Mouse (Mus musculus) midbrain, embryonic 12.5 days (tissue): ENCODE measurements around the gene Nrros. TPM values are rescaled to one million over a fixed set of nuclear protein-coding genes. Genes with fewer than 3 reads are reported as not detected.

Experiments used
- ATAC-seq: fragments of 200-750 bp; cut with Nextera tagmentation; 2 replicates; pipeline ENCODE4 v1.8.0; 2017; ENCODE audit warnings: low read depth, moderate TSS enrichment, moderate library complexity; ENCODE audit not compliant: low FRiP score
- H3K27ac ChIP-seq: fragments of 300-500 bp; sonication (generic); replicated peaks from 2 replicates; pipeline ENCODE4 v1.5.1; 2016; ENCODE audit warnings: mild to moderate bottlenecking
- H3K27me3 ChIP-seq: fragments of 300-500 bp; sonication (generic); 2 replicates; pipeline ENCODE4 v1.6.1; 2016; ENCODE audit warnings: mild to moderate bottlenecking
- H3K36me3 ChIP-seq: fragments of 300-500 bp; sonication (generic); 2 replicates; pipeline ENCODE4 v1.6.1; 2016
- H3K4me1 ChIP-seq: fragments of 300-500 bp; sonication (generic); 2 replicates; pipeline ENCODE4 v1.6.1; 2016
- H3K4me2 ChIP-seq: fragments of 300-500 bp; sonication (generic); replicated peaks from 2 replicates; pipeline ENCODE4 v1.6.1; 2016; ENCODE audit warnings: mild to moderate bottlenecking, moderate library complexity
- H3K4me3 ChIP-seq: fragments of 300-500 bp; sonication (generic); 2 replicates; pipeline ENCODE4 v1.5.1; 2016; ENCODE audit warnings: mild to moderate bottlenecking
- H3K9ac ChIP-seq: fragments of 300-500 bp; sonication (generic); replicated peaks from 2 replicates; pipeline ENCODE4 v1.6.1; 2016; ENCODE audit warnings: mild to moderate bottlenecking, moderate library complexity
- H3K9me3 ChIP-seq: fragments of 300-500 bp; sonication (generic); 2 replicates; pipeline ENCODE4 v1.6.1; 2016; ENCODE audit warnings: mild to moderate bottlenecking
- WGBS: fragments of 180-500 bp; shearing (Covaris S2); methylation state at CpG from one replicate; pipeline ENCODE4 v1.1.7; 2016; 5-methylcytosine and 5-hydroxymethylcytosine counted together
- polyA plus RNA-seq: library from polyadenylated mRNA; unstranded; fragments of >200 nt; fragmentation: Nextera tagmentation; extraction: Ambion mirVana; gene quantifications from 2 replicates; pipeline ENCODE4 v1.2.1, GENCODE M21; 2016

The Nrros gene
- polyA plus RNA-seq, 1 experiment from 2014 or later = 9.9 TPM

DNA sequence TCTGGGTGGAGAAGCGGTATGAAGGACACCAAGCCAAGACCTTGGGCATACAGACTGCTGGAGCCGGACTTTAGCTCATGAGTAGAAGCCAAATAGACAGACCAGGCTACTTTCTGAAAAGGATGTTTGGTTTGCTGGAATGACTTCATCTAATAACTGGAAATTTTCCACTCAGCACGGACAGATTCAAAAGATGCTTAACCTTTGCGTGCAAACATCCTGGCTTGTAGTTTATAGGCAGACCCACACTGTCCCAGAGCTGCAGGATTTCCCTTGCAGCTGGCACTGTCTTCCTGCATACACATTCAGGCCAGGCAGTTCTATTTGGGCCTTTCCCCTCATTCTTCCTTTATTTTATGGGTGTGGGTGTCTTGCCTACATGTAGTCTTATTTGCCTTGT is 38.3 kb downstream of the Nrros start:
- Histone ChIP-seq H3K4me2 (no peak overlapping the region), H3K4me3 (no peak overlapping the region), H3K36me3 (no peaks in the 10 kb centered on the region), H3K27me3 (no peaks in the 10 kb centered on the region), H3K9ac (no peak overlapping the region), H3K4me1 (no peaks in the 10 kb centered on the region), H3K27ac (no peak overlapping the region), H3K9me3 (no peaks in the 10 kb centered on the region)
- no peak for ATAC-seq
- 83% methylated on average over 4 of the region's 4 CpGs for WGBS

DNA sequence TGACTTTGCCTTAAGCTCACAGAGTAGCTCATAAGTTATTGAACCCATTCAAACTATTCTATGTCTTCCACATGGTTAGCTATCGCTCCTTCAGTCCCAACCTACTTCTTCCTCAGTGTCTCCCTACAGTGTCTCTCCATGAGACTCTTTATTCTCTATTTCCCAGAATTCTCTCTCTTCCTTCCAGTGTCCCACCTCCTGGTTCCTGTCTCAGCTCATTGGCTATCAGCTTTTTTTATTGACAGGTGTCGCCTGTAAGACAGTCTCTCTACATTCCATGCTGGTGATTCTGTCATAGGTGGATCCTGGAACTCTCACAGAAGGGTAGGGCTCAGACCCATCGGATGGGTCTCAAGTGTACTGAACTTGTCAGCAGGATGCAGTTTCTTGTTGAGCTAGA is 40.0 kb downstream of the Nrros start:
- no peak overlapping the region for H3K27ac ChIP-seq
- H3K36me3 ChIP-seq = no peaks in the 10 kb centered on the region
- no peak overlapping the region for H3K4me2 ChIP-seq
- no peaks in the 10 kb centered on the region for H3K27me3 ChIP-seq
- H3K4me1 ChIP-seq = no peaks in the 10 kb centered on the region
- ATAC-seq = no peak
- no peaks in the 10 kb centered on the region for H3K9me3 ChIP-seq
- no peak overlapping the region for H3K9ac ChIP-seq
- H3K4me3 ChIP-seq = no peak overlapping the region
- WGBS = 84% methylated on average over 3 of the region's 3 CpGs

DNA sequence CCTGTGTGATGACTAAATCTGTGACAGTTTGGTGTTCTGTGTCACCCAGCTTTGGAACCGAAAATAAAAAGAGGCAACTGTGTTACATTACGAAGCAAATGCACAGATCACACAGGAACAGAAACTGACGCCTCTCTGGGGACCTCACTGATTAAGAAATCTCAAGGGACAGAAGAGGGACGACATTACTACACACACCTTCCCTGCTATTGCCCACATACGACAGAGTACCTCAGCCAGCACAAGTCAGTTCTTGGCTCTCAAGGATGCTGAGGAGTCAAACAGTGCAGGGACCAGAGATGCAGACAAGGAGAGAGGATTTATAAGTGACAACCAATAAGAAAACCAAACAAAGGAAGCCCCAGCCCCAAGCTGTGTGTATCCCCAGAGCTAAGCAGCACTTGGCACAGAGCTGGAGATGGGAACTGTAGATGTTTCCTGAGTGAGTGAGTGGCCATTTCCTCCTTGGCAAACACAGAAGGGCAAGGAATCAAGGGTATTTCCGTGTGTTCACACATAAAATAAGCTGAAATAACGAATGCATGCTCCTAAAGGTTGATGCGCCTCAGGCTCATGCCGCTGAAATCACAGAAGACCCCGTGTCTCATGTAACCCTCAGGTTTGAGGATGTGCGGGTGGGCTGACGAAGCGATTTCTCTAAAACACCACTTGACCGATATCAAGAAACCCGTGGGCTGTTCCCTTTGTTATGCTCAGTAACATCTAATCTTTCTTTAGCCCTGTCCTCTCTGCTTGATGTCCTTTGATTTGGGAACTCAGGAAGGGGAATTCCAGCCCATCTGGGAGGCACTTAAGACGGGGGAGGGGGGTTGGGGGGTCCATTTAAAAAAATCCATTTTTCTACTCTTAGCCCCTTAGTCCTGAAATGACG is 40.7 kb downstream of the Nrros start:
- H3K36me3 ChIP-seq = no peaks in the 10 kb centered on the region
- no peak for ATAC-seq
- H3K4me1 ChIP-seq = no peaks in the 10 kb centered on the region
- no peak overlapping the region for H3K4me2 ChIP-seq
- WGBS = 72% methylated on average over 17 of the region's 17 CpGs
- no peak overlapping the region for H3K4me3 ChIP-seq
- no peak overlapping the region for H3K9ac ChIP-seq
- no peaks in the 10 kb centered on the region for H3K9me3 ChIP-seq
- no peak overlapping the region for H3K27ac ChIP-seq
- H3K27me3 ChIP-seq = no peaks in the 10 kb centered on the region

DNA sequence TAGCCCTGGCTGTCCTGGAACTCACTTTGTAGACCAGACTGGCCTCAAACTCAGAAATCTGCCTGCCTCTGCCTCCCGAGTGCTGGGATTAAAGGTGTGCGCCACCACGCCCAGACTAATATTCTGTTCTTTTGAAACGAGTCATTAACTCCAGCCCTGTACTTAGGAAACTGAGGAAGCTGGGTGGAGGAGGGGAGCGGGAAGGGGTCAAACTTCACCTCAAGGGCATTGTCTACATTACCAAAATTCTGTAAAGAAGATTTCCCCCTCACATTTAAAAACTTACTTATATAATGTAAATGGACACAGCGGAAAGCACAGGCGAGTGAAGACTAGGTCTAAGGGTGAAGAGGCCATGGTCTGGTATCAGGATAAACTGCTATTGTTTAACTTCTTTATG is 41.4 kb downstream of the Nrros start:
- H3K4me1 ChIP-seq = no peaks in the 10 kb centered on the region
- H3K4me2 ChIP-seq = no peak overlapping the region
- no peaks in the 10 kb centered on the region for H3K9me3 ChIP-seq
- no peak overlapping the region for H3K4me3 ChIP-seq
- H3K36me3 ChIP-seq = no peaks in the 10 kb centered on the region
- H3K27ac ChIP-seq = no peak overlapping the region
- no peak for ATAC-seq
- H3K9ac ChIP-seq = no peak overlapping the region
- 91% methylated on average over 7 of the region's 7 CpGs for WGBS
- no peaks in the 10 kb centered on the region for H3K27me3 ChIP-seq

DNA sequence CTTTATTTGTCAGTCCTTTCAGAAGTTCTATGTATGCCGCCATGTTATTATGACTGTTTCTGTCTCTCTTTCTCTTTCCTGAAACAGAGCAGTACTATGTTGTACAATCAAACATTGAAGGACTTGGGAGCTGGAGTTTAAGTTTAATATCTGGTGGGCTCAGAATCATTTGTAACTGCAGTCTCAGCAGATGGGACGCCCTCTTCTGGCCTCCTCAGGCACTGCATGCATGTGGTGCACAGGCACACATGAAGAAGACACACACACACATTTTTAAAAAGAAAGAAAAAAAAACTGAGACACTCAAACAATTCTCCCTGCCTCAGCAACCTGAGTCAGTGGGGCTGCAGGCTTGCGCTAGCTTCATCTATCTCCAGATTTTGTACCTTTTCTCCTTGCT is 44.9 kb downstream of the Nrros start:
- no peak for ATAC-seq
- Histone ChIP-seq H3K27me3 (no peaks in the 10 kb centered on the region), H3K4me1 (0 out of 2 replicates have a peak, but pooled peaks cover 5% of the 10 kb centered on the region), H3K9ac (no peak overlapping the region), H3K4me3 (no peak overlapping the region), H3K4me2 (no peak overlapping the region), H3K36me3 (no peaks in the 10 kb centered on the region), H3K9me3 (no peaks in the 10 kb centered on the region), H3K27ac (no peak overlapping the region)
- 74% methylated on average over 3 of the region's 3 CpGs for WGBS

DNA sequence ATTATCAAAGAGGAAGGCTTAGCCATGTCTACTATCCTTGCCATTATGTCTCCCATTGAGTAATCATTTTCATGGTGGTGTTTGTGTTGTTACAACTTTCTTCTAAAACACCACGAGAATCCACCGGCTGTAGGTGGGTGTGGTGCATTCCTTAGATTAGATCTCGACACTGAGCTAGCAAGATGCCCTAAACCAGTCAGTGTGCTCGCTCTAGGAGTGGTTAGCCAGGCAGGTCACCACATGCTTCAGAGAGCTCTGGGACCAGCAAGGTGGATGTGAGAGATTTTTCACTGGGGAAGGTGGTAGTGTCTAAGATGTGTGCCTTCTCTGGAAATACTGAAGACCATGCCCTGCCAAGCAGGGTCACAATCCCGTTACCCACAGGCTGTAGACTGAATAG is 49.2 kb downstream of the Nrros start:
- Histone ChIP-seq H3K9ac (no peak overlapping the region), H3K4me3 (no peak overlapping the region), H3K27ac (no peak overlapping the region), H3K9me3 (no peaks in the 10 kb centered on the region), H3K4me1 (0 out of 2 replicates have a peak, but pooled peaks cover 5% of the 10 kb centered on the region), H3K4me2 (no peak overlapping the region), H3K36me3 (no peaks in the 10 kb centered on the region), H3K27me3 (no peaks in the 10 kb centered on the region)
- no peak for ATAC-seq
- 67% methylated on average over 5 of the region's 5 CpGs for WGBS

DNA sequence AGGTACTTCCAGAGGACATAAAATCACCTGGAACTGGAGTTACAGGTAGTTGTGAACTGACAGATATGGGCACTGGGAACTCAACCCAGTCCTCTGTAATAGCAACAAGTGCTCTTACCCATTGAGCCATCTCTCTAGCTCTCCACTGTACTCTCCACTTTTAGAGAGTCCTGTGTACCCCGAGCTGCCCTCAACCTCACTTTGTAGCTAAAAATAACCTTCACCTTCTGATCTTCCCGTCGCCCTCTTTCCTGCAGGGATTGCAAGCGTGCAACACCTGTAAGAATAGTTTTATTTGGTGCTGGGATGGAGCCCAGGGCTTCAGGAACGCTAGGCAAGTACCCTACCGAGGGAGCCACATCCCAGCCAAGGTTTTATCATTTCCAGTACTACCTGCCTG is 49.6 kb downstream of the Nrros start:
- WGBS = 74% methylated on average over 6 of the region's 6 CpGs
- Histone ChIP-seq H3K27ac (no peak overlapping the region), H3K9ac (no peak overlapping the region), H3K4me2 (no peak overlapping the region), H3K9me3 (no peaks in the 10 kb centered on the region), H3K27me3 (no peaks in the 10 kb centered on the region), H3K36me3 (no peaks in the 10 kb centered on the region), H3K4me1 (0 out of 2 replicates have a peak, but pooled peaks cover 5% of the 10 kb centered on the region), H3K4me3 (no peak overlapping the region)
- no peak for ATAC-seq

DNA sequence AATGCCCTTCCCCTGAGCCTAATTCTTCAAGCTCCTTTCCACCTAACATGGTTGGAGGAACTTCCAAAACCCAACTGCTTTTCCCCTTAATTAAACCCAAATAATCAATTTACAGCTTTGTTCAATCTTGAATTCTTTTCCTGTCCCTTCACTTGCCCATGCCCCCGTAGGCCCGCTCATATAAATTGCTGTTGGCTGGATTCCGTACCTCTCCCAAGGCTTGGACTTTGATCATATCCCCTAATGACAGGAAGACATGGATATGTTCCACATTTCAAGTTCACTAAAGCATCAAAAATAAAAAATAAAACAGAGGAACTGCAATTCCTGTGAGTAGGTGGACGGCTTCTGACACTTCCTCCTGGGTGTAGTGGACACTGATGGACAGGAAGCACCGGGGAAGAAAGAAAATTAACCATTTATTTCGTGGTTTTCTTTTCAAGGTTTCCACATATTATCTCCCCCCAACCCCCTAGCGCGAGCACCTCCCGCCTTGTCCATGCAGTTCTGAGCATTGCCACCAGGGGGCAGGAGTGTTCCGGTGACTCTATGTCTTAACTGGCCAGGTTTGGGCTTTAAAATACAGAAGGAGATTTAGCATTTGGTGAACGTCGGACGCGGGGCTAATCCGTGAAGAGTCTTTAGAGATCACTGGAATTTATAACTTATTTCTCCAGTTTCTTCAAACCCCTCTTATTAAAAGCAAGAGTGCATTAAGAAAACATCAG is 50.3 kb downstream of the Nrros start:
- Histone ChIP-seq H3K4me3 (no peak overlapping the region), H3K9ac (no peak overlapping the region), H3K27me3 (no peaks in the 10 kb centered on the region), H3K4me2 (no peak overlapping the region), H3K9me3 (no peaks in the 10 kb centered on the region), H3K36me3 (no peaks in the 10 kb centered on the region), H3K27ac (no peak overlapping the region), H3K4me1 (0 out of 2 replicates have a peak, but pooled peaks cover 5% of the 10 kb centered on the region)
- 23% methylated on average over 15 of the region's 15 CpGs for WGBS
- no peak for ATAC-seq

DNA sequence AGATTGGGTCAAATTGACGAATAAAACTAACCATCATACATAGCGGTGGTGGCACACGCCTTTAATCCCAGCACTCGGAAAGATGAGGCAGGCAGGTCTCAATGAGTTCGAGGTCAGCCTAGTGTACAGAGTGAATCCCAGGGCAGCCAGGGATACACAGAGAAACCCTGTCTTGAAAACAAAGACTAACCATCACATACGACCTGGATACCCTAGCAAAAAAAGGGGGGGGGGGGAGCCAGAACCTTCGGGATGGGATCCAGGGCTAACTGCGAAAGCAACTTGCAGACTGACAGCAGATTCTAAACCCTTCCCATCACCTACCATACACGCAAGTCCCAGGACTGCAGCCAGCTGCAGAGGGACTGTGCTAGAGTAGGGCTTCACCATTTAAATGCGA is 51.0 kb downstream of the Nrros start:
- no peak overlapping the region for H3K27ac ChIP-seq
- H3K4me2 ChIP-seq = no peak overlapping the region
- 0 out of 2 replicates have a peak, but pooled peaks cover 5% of the 10 kb centered on the region for H3K4me1 ChIP-seq
- H3K36me3 ChIP-seq = peaks cover 3% of the 10 kb centered on the region; the same call in 1 of the 2 replicates
- H3K27me3 ChIP-seq = no peaks in the 10 kb centered on the region
- 86% methylated on average over 10 of the region's 10 CpGs for WGBS
- no peaks in the 10 kb centered on the region for H3K9me3 ChIP-seq
- H3K4me3 ChIP-seq = no peak overlapping the region
- no peak for ATAC-seq
- H3K9ac ChIP-seq = no peak overlapping the region

DNA sequence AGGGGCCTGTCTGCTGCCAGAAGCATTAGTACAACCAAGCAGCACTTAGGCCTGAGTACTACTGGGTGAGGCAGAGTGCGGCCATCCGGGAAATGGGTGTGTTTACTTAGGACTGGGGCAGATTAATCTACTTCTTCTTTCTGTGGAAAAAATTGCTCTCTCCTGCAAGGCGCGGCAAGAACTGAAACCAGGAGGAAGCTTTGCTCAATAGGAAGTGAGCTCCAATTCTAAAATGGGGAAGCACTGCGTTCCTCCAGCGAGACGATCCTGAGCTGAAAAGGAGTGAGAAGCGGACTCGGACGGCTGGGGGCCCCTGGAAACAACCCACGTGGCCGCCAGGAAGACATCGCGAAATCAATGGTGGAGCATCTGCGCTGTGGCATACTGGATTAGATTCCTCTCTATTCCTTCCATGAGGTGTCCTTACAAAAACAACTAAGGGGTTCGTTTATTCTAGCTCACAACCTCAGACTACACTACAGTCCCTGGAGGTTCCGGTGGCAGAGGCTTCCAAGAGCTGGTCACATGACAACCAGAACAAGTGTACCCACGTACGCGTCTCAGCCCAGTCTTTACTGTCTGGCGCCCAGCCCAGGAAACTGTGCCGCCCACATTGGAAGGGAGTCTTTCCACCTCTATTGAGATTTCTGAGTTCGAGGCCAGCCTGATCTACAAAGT is 51.7 kb downstream of the Nrros start:
- Histone ChIP-seq H3K4me3 (no peak overlapping the region), H3K4me2 (no peak overlapping the region), H3K9ac (no peak overlapping the region), H3K9me3 (no peaks in the 10 kb centered on the region), H3K27me3 (no peaks in the 10 kb centered on the region), H3K27ac (no peak overlapping the region), H3K4me1 (0 out of 2 replicates have a peak, but pooled peaks cover 5% of the 10 kb centered on the region), H3K36me3 (peaks cover 11% of the 10 kb centered on the region; the same call in 1 of the 2 replicates)
- WGBS = 77% methylated on average over 23 of the region's 23 CpGs
- ATAC-seq = no peak

DNA sequence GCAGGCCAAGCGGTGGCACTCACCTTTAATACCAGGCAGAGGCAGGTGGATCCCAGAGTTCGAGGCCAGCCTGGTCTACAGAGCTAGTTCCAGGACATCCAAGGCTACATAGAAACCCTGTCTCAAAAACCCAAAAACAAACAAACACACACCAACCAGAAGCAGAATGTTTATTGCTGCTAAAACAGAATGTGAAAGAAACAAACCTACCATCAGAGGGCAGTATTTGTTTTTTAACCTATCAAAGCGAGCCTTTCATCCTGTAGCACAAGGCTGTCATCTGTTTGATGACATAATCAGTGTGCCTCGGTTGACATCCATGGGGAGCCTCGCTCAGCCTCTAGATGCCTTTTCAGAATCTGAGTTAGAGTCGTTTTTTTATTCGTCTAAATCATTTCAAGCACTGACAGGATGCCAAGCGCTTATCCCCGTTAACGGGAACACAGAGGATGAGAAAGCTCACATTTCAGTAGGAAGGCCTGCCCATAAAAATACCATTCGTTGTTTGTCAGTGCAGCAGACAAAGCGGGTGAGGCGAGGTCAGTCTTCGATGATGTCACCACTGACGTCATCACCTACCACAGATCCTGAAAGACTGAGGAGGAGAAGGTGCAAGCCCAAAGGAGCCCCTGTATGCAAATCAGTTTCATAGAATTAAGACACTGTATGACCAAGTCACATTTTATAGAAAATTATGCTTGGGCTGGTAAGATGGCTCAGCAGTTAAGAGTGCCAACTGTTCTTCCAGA is 54.3 kb downstream of the Nrros start:
- Histone ChIP-seq H3K27me3 (no peaks in the 10 kb centered on the region), H3K9ac (no peak overlapping the region), H3K9me3 (no peaks in the 10 kb centered on the region), H3K4me1 (0 out of 2 replicates have a peak, but pooled peaks cover 1% of the 10 kb centered on the region), H3K36me3 (peaks cover 26% of the 10 kb centered on the region), H3K4me3 (no peak overlapping the region), H3K4me2 (no peak overlapping the region), H3K27ac (no peak overlapping the region)
- no peak for ATAC-seq
- WGBS = 80% methylated on average over 15 of the region's 15 CpGs
